Mouse (Mus musculus): ENCODE measurements around the gene Syn3.

- TF ChIP-seq POLR2A (IDR thresholded peaks at IDR 0.05; ENCODE audit: insufficient read depth, low read length) (no peak), CTCF (IDR thresholded peaks at IDR 0.05; ENCODE audit: low read depth, low read length) (no peak), EP300 (IDR thresholded peaks at IDR 0.05; ENCODE audit: insufficient read depth, low read depth, low read length) (no peak)
These were observed 155.3 kb downstream of the Syn3 start for GRCm38 (mm10) chr10:86343362-86343761.

Measured in ES-Bruce4 (cell line).